Mouse (Mus musculus): ENCODE results near the gene Cog2.

- no peak for TF ChIP-seq CTCF (IDR thresholded peaks at IDR 0.05; ENCODE audit: control insufficient read depth, insufficient read depth, insufficient replicate concordance, low read depth, low read length)
- no peak for TF ChIP-seq POLR2A (IDR thresholded peaks at IDR 0.05; ENCODE audit: control insufficient read depth, low read depth, low read length)
These were observed 12.1 kb downstream of the Cog2 start for GRCm38 (mm10) chr8:124532626-124533025.
